16 mouse cellular contexts compared by ENCODE assay signal in the genomic region with DNA sequence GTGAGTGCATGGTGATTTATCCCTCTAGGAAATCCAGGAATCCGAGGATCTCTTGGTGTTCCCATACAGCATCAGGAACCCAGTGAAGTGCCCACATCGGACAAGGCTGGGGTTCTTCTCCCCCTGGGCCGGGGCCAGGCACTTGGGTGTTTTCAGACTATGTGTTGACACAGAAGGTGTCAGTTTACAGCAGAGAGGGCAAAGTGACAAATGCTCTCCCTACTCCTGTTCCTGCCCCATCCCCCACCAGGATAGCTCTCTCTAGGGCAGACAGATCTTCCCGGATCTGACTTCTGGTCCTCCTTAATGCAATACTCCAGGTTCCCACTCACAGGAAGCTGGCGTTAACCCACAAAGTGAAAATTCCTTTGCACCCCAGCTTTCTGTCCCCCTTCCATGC. TPM values are rescaled to one million over a fixed set of nuclear protein-coding genes. Genes with fewer than 3 reads are reported as not detected.
DNase-seq lines count a peak whose midpoint lies in the region; ATAC-seq lines count a peak whose summit lies in the region.
"Had no signal": no experiment of that assay in that cellular context is flagged by ENCODE, and none has a peak within 500 bp of the region (broad histone marks: within the 10 kb centered on the region; RNA-seq: fewer than 3 reads in every experiment).

No protein-coding gene starts in this region.

- H3K27ac ChIP-seq in forebrain, embryonic 10.5 days, result peak overlapping the region; percentile 44; the same call in 1 of the 2 replicates
- H3K27ac ChIP-seq in forebrain, embryonic 13.5 days, result no peak overlapping the region
- H3K27ac ChIP-seq in liver, embryonic 15.5 days (replicated peaks), result peak overlapping the region; percentile 51
- H3K27ac ChIP-seq: hindbrain, embryonic 13.5 days; limb, embryonic 15.5 days; macrophage had no signal

- DNase-seq in forebrain, embryonic 10.5 days (ENCODE audit: extremely low spot score, low spot score), result no peak
- DNase-seq in heart, postnatal 4 days, result peak; percentile 67
- DNase-seq in heart, adult 11 months, result no peak
- DNase-seq in gastrocnemius, postnatal 25 days, result peak; percentile 50
- no peak for DNase-seq in urinary bladder, postnatal 36 days (ENCODE audit: low spot score in 2 of 2)
- DNase-seq in natural killer cell, adult 2 months (ENCODE audit: low spot score in 2 of 2), result no peak
- DNase-seq: cerebellum, adult 11-12 months; kidney, postnatal 14 days; right cerebral cortex, postnatal 14 days; thymus, postnatal 25 days had no signal

- no peaks in the 10 kb centered on the region for H3K36me3 ChIP-seq in forebrain, embryonic 10.5 days (replicated peaks)
- H3K36me3 ChIP-seq in forebrain, embryonic 13.5 days (ENCODE audit: poor library complexity, severe bottlenecking), result no peaks in the 10 kb centered on the region
- H3K36me3 ChIP-seq in liver, embryonic 15.5 days (replicated peaks), result no peaks in the 10 kb centered on the region
- H3K36me3 ChIP-seq: G1E; hindbrain, embryonic 13.5 days; limb, embryonic 15.5 days had no signal

- 46% methylated on average over 5 of the region's 5 CpGs for WGBS in forebrain, embryonic 10.5 days
- WGBS in forebrain, embryonic 13.5 days, result 50% methylated on average over 5 of the region's 5 CpGs
- WGBS in liver, embryonic 15.5 days (ENCODE audit: insufficient replicate concordance), result 30% methylated on average over 5 of the region's 5 CpGs

- no peak for ATAC-seq in forebrain, embryonic 13.5 days
- peak; percentile 59 for ATAC-seq in liver, embryonic 15.5 days (ENCODE audit: insufficient read depth)

- H3K4me3 ChIP-seq in forebrain, embryonic 10.5 days, result no peak overlapping the region
- no peak overlapping the region for H3K4me3 ChIP-seq in forebrain, embryonic 13.5 days
- no peak overlapping the region for H3K4me3 ChIP-seq in liver, embryonic 15.5 days (replicated peaks)
- H3K4me3 ChIP-seq: hindbrain, embryonic 13.5 days; limb, embryonic 15.5 days had no signal

- peaks cover 37% of the 10 kb centered on the region for H3K4me1 ChIP-seq in forebrain, embryonic 10.5 days
- H3K4me1 ChIP-seq in forebrain, embryonic 13.5 days, result peaks cover 6% of the 10 kb centered on the region; the same call in 1 of the 2 replicates
- peaks cover 29% of the 10 kb centered on the region for H3K4me1 ChIP-seq in liver, embryonic 15.5 days (replicated peaks)

- no peak overlapping the region for H3K9ac ChIP-seq in forebrain, embryonic 13.5 days
- H3K9ac ChIP-seq in liver, embryonic 15.5 days, result no peak overlapping the region
- H3K9ac ChIP-seq: hindbrain, embryonic 13.5 days; limb, embryonic 15.5 days had no signal

- no peaks in the 10 kb centered on the region for H3K9me3 ChIP-seq in forebrain, embryonic 10.5 days
- H3K9me3 ChIP-seq in forebrain, embryonic 13.5 days (replicated peaks), result no peaks in the 10 kb centered on the region
- H3K9me3 ChIP-seq in liver, embryonic 15.5 days (replicated peaks), result no peaks in the 10 kb centered on the region
- H3K9me3 ChIP-seq: G1E; hindbrain, embryonic 13.5 days; limb, embryonic 15.5 days had no signal

- H3K27me3 ChIP-seq in forebrain, embryonic 10.5 days (ENCODE audit: poor library complexity, severe bottlenecking), result peaks cover 29% of the 10 kb centered on the region
- no peaks in the 10 kb centered on the region for H3K27me3 ChIP-seq in forebrain, embryonic 13.5 days
- H3K27me3 ChIP-seq in liver, embryonic 15.5 days, result peaks cover 6% of the 10 kb centered on the region
- H3K27me3 ChIP-seq: limb, embryonic 15.5 days had no signal

- no peak overlapping the region for H3K4me2 ChIP-seq in forebrain, embryonic 13.5 days
- H3K4me2 ChIP-seq in liver, embryonic 15.5 days, result no peak overlapping the region
- H3K4me2 ChIP-seq: hindbrain, embryonic 13.5 days; limb, embryonic 15.5 days had no signal

RNA-seq across cellular contexts. Expression of a gene that starts 5.3 kb away (rescaled TPM):
- polyA plus RNA-seq in forebrain, embryonic 10.5 days (2016; fragmentation: Nextera tagmentation; extraction: Ambion mirVana), result 8.1 TPM in 2 replicates
- 5.8 and 6.6 TPM in 2 replicates for polyA plus RNA-seq in forebrain, embryonic 13.5 days (2015; fragmentation: Nextera tagmentation; extraction: Ambion mirVana)
- 10 to 100 TPM; 48.6 to 52.2 TPM for total RNA-seq in heart, postnatal 4 days (2021)
- 10 to 100 TPM; 41.5 to 45.0 TPM for total RNA-seq in gastrocnemius, postnatal 25 days (2021)
- polyA plus RNA-seq in liver, embryonic 15.5 days (2015; fragmentation: Nextera tagmentation; extraction: Ambion mirVana), result 7.5 and 8.3 TPM in 2 replicates
- polyA plus RNA-seq: G1E had no signal

Comparison
In these comparisons a context has a peak if more than half of its experiments do, and no peak if none do; other contexts are left out.
1. DNase-seq: peak in heart, postnatal 4 days (single experiment) and gastrocnemius, postnatal 25 days (single experiment); none in forebrain, embryonic 10.5 days (single experiment), heart, adult 11 months (single experiment), urinary bladder, postnatal 36 days (0 of 2) and natural killer cell, adult 2 months (0 of 2).